Mouse (Mus musculus) midbrain, embryonic 16.5 days (tissue): Measurements from ENCODE around the gene Topbp1. TPM values are rescaled to one million over a fixed set of nuclear protein-coding genes. Genes with fewer than 3 reads are reported as not detected.

Source experiments
- ATAC-seq: fragments of 200-750 bp; cut with Nextera tagmentation; 2 replicates; pipeline ENCODE4 v1.8.0; 2017; ENCODE audit warnings: moderate TSS enrichment
- H3K27ac ChIP-seq: fragments of 300-500 bp; sonication (generic); 2 replicates; pipeline ENCODE4 v1.5.1; 2014; ENCODE audit warnings: mild to moderate bottlenecking, low read length, mixed read lengths
- H3K27me3 ChIP-seq: fragments of 300-500 bp; sonication (generic); 2 replicates; pipeline ENCODE4 v1.6.1; 2014; ENCODE audit warnings: low read depth, low read length, mixed read lengths; ENCODE audit not compliant: control insufficient read depth, insufficient read depth
- H3K36me3 ChIP-seq: fragments of 300-500 bp; sonication (generic); 2 replicates; pipeline ENCODE4 v1.6.1; 2014; ENCODE audit warnings: mild to moderate bottlenecking, low read length, moderate library complexity, mixed read lengths; ENCODE audit not compliant: control insufficient read depth, insufficient read depth
- H3K4me1 ChIP-seq: fragments of 300-500 bp; sonication (generic); 2 replicates; pipeline ENCODE4 v1.6.1; 2014; ENCODE audit warnings: mild to moderate bottlenecking, low read length, mixed read lengths; ENCODE audit not compliant: control insufficient read depth, insufficient read depth
- H3K4me2 ChIP-seq: fragments of 300-500 bp; sonication (generic); 2 replicates; pipeline ENCODE4 v1.6.1; 2014; ENCODE audit warnings: mild to moderate bottlenecking, low read length, mixed read lengths
- H3K4me3 ChIP-seq: fragments of 300-500 bp; sonication (generic); 2 replicates; pipeline ENCODE4 v1.5.1; 2014; ENCODE audit warnings: low read depth, mild to moderate bottlenecking, low read length, moderate library complexity, mixed read lengths
- H3K9ac ChIP-seq: fragments of 300-500 bp; sonication (generic); 2 replicates; pipeline ENCODE4 v1.6.1; 2014; ENCODE audit warnings: low read depth, low read length, mixed read lengths
- H3K9me3 ChIP-seq: fragments of 300-500 bp; sonication (generic); replicated peaks from 2 replicates; pipeline ENCODE4 v1.6.1; 2014; ENCODE audit warnings: mild to moderate bottlenecking, low read length, mixed read lengths; ENCODE audit not compliant: control insufficient read depth, poor library complexity, severe bottlenecking
- WGBS: fragments of 180-500 bp; shearing (Covaris S2); extraction: QIAGEN DNeasy Blood & Tissue Kit; methylation state at CpG from one replicate; pipeline ENCODE4 v1.1.7; 2014; 5-methylcytosine and 5-hydroxymethylcytosine counted together
- polyA plus RNA-seq: library from polyadenylated mRNA; unstranded; fragments of >200 nt; fragmentation: Nextera tagmentation; extraction: Ambion mirVana; gene quantifications from 2 replicates; pipeline ENCODE4 v1.2.1, GENCODE M21; 2015

The Topbp1 gene
- polyA plus RNA-seq, 1 experiment from 2014 or later: 14.0 TPM

DNA sequence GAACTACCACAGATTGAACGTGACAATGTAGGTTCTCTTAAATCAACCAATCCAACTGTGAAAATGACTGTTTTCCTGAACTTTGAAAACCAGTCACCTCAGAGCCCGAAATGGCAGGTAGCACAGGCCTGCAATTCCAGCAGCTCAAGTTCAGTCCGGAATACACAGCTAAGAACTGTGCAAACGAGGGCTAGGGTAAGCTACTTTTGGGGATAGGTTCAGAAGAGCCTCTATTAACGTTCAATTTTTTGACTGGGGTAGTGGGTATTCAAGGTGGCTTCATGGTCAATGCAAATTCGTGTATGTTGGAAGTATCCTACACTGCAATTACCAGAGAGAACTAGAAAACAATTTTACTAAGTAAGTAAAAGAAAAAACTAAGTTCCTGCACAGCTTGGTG lies 58.1 kb downstream of the Topbp1 start:
- no peak overlapping the region for H3K27ac ChIP-seq
- H3K9ac ChIP-seq: no peak overlapping the region
- H3K27me3 ChIP-seq: no peaks in the 10 kb centered on the region
- peaks cover 18% of the 10 kb centered on the region for H3K4me1 ChIP-seq
- H3K4me2 ChIP-seq: peak overlapping the region; percentile 89
- no peak for ATAC-seq
- peaks cover 6% of the 10 kb centered on the region; the same call in 1 of the 2 replicates for H3K36me3 ChIP-seq
- H3K4me3 ChIP-seq: no peak overlapping the region
- no peaks in the 10 kb centered on the region for H3K9me3 ChIP-seq
- whole genome bisulfite sequencing: 71% methylated on average over 6 of the region's 6 CpGs

DNA sequence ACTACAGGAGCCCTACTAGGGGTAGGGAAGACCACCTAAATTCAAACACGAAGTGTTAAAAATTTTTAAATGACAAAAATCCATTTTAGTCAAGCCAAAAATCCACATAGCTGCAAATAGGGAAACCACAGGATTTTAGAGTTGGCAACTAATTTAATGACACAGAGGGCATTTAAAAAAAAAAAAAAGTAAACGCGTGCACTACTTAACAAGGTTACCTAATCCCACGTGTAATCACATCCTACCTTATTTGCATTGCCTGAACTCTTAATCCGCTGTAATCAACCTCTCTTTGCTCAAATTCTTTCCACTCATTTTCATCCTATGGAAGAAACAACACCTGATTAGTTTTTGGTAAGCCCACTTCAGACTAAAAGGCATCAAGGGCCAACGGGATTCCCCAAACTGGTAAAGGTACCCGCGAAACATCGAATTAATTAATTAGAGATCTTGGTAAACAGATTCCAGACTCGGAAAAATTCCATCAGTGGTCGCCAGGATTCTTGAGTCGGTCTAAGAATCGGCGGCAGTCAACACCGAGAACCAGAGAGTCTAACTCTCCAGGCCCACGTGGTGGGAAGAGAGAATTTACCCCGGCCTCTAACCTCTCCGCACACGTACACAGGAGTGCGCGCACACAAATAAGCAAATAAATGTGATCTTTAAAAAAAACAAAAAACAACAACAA lies 58.9 kb downstream of the Topbp1 start:
- Histone ChIP-seq H3K36me3 (peaks cover 3% of the 10 kb centered on the region; the same call in 1 of the 2 replicates), H3K9ac (peak overlapping the region; percentile 88), H3K4me3 (peak overlapping the region; percentile 88), H3K9me3 (no peaks in the 10 kb centered on the region), H3K4me1 (peaks cover 18% of the 10 kb centered on the region), H3K27me3 (no peaks in the 10 kb centered on the region), H3K27ac (no peak overlapping the region), H3K4me2 (peak overlapping the region; percentile 89)
- 2% methylated on average over 21 of the region's 21 CpGs for WGBS
- no peak for ATAC-seq

DNA sequence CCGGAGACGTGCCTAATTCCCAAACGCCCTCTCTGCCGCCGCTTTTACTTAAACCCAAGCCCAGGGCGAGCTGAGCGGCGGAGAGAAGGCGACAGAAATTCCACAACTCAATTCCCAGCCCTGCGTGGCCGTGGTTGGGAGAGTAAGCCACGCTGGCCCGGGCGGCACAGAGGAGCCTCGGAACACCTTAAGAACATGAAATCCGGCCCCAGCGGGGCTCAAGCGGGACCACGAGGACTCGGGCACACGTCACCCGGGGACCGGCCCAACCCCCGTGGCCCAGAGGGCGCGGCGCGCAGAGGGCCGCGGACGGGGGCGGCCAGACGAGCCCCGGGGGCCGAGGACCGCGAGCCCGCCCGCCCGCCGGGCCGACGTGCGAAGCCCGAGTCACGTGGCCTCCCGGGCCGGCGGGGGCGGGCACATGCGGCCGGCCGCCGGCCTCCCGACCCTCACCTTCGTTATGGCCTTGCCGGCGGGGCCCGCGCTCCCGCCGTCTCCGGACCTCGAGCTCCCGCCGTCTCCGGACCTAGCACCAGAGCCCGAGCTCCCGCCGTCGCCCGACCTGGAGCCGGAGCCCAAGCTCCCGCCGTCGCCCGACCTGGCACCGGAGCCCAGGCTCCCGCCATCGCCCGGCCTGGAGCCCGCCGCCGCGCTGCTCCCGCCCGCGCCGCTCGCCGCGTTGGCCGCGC lies 59.7 kb downstream of the Topbp1 start:
- peaks cover 18% of the 10 kb centered on the region for H3K4me1 ChIP-seq
- H3K9ac ChIP-seq: peak overlapping the region; percentile 88
- H3K36me3 ChIP-seq: no peaks in the 10 kb centered on the region
- ATAC-seq: peak; percentile 55
- H3K4me3 ChIP-seq: peak overlapping the region; percentile 88
- peak overlapping the region; percentile 96 for H3K27ac ChIP-seq
- peak overlapping the region; percentile 89 for H3K4me2 ChIP-seq
- no peaks in the 10 kb centered on the region for H3K27me3 ChIP-seq
- 4% methylated on average over 71 of the region's 94 CpGs for WGBS
- H3K9me3 ChIP-seq: no peaks in the 10 kb centered on the region

DNA sequence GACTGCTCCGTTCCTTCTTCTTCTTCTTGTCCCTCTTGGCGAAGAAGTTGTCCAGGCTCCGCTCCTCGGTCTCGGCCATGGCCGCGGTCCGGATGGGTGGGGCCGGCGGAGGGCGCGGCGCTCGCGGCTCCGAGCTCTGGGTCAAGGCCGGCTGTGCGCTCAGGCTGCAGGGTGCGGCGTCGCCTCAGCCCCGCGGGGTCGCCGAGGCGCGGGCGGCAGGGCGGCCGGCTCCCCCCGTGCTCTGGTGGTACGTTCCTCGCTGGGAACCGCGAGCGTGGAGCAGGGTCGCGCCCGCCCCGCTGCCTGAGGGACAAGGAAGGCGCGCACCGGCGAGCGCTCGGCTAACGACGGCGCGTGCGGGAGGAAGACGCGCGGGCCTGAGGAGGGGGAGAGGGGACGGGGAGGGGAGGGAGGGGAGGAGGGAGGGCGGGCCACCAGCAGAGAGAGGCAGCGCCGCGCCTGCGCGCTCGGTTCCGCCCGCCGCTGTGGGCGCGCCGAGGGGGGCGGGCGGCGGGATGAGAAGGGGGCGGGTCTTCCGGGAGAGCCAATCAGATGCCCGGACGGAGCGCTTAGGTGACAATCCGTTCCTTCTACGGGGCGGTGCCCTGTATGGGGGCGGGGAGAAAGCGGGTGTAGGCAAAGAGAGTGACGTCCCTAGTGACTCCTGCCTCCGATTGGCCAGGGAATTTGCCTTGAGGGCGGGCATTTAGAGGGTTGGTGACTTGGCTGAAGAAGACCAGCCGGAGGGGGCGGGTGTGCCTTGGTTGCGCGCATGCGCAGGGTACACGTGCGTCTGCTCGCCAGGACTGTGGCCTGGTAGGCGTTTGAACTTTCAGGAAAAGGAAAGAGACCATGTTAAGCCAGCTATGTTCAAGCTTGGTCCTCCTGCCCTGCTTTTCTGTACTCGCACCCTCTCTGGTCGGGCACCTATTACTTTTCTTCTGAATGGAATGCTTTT lies 60.6 kb downstream of the Topbp1 start, which contains the start of gene Cdv3:
Gene Cdv3 (minus strand): TSS at position 551 of the 958 bp plus-strand sequence.
- Histone ChIP-seq H3K4me3 (peak within 1 kb of the TSS; percentile 88), H3K9me3 (no peaks in the 10 kb centered on the region), H3K27me3 (no peaks in the 10 kb centered on the region), H3K27ac (peak within 1 kb of the TSS; percentile 96), H3K36me3 (no peaks in the 10 kb centered on the region), H3K4me2 (peak within 1 kb of the TSS; percentile 89), H3K9ac (peak within 1 kb of the TSS; percentile 88), H3K4me1 (peaks cover 18% of the 10 kb centered on the region)
- 1% methylated on average over 64 of the region's 95 CpGs for WGBS
- ATAC-seq: peak; percentile 98

DNA sequence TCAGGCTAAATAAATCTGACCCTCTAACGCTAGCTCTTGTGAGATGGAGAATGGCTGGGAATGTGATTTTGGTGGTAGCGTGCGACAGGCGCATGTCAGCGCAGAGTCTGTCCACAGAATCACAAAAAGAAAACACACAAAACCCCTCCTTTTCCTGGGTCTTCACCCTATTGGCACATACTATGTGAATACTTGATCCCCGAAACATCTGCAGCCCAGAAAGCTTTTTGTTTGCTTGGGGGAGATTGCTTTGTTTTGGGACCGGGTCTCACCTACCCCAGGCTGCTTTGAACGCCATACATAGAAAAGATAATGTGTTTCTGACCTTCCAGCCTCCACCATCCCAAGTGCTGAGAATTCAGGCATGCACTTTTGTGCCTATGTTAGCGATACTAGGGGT lies 61.3 kb downstream of the Topbp1 start:
- H3K27ac ChIP-seq: peak overlapping the region; percentile 75
- H3K4me3 ChIP-seq: peak overlapping the region; percentile 88
- H3K9me3 ChIP-seq: no peaks in the 10 kb centered on the region
- peaks cover 18% of the 10 kb centered on the region for H3K4me1 ChIP-seq
- ATAC-seq: no peak
- peak overlapping the region; percentile 40 for H3K9ac ChIP-seq
- H3K36me3 ChIP-seq: no peaks in the 10 kb centered on the region
- H3K4me2 ChIP-seq: peak overlapping the region; percentile 61
- WGBS: 48% methylated on average over 9 of the region's 9 CpGs
- no peaks in the 10 kb centered on the region for H3K27me3 ChIP-seq

DNA sequence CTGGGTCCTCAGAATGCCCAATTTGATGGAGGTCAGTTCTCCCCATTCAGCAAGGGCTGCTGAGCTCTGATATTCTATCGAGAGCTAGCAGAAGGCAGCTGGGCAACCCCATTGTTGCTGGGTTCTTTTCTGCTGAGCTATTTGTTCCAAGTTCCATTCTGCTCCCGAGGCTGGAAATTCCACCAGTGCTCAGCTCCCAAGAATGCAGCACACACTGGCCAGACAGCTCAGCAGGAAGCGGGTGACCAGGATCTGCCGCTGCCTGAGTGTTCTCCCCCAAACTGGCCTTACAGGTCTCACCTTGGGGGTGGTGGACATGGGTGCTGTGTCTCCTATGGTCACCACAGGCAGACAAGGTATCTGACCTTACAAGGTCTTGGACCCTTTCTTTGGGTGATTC lies 64.9 kb downstream of the Topbp1 start:
- ATAC-seq: no peak
- H3K9me3 ChIP-seq: no peaks in the 10 kb centered on the region
- no peaks in the 10 kb centered on the region for H3K27me3 ChIP-seq
- no peak overlapping the region for H3K4me3 ChIP-seq
- H3K27ac ChIP-seq: no peak overlapping the region
- H3K9ac ChIP-seq: no peak overlapping the region
- peaks cover 8% of the 10 kb centered on the region; the same call in 1 of the 2 replicates for H3K4me1 ChIP-seq
- H3K4me2 ChIP-seq: no peak overlapping the region
- no peaks in the 10 kb centered on the region for H3K36me3 ChIP-seq
- WGBS: 55% methylated on average over 4 of the region's 4 CpGs

DNA sequence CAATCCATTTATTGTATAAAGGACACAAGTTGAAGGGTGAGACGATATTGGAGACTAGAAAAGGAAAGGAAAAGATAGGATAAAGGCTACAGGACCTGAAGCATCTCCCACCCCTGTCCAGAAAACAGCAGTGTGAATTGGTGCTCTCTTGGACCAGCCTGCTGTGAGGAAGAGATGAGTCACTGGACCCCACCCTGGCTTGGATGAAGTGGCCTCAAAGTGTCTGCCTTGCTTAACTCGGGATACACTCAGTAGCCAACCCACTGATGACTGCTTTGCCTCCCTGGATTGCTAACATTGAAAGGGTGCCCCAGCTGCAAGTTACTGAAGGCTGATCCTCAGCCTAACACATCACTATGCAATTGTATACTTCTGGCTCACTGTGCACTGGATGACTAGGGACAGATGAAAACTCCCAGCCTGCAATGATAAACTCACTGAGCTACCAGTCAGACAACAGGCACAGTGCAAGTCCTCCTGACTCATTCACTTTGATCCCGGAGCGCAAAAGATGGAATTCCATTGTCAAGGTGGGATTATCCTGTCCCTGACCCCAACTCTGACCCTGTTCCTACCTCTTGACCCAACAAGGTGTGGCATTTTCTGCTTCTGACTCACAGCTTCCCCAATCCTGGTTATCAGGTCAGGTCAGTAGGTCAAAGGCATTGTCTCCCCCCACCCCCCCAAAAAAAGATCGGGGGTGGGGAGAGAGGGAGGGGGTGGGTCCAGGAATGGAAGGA lies 67.4 kb downstream of the Topbp1 start:
- 56% methylated on average over 5 of the region's 5 CpGs for WGBS
- no peak overlapping the region for H3K9ac ChIP-seq
- H3K27me3 ChIP-seq: no peaks in the 10 kb centered on the region
- no peak for ATAC-seq
- H3K27ac ChIP-seq: no peak overlapping the region
- H3K4me2 ChIP-seq: no peak overlapping the region
- no peaks in the 10 kb centered on the region for H3K36me3 ChIP-seq
- no peaks in the 10 kb centered on the region for H3K4me1 ChIP-seq
- H3K4me3 ChIP-seq: no peak overlapping the region
- H3K9me3 ChIP-seq: no peaks in the 10 kb centered on the region
